Mouse (Mus musculus): ENCODE data around the gene Nup85. TPM values are rescaled to one million over a fixed set of nuclear protein-coding genes. Genes with fewer than 3 reads are reported as not detected.

The Nup85 gene
- total and polyA plus RNA-seq, 3 experiments, result 362 to 370 TPM; not detected in 1

- TF ChIP-seq ZMIZ1 (IDR thresholded peaks at IDR 0.05; ENCODE audit: low read depth, low read length), result peak; percentile 47; the same call in 1 of the 2 replicates
- 0 out of 2 replicates have a peak, but pooled peaks have one; percentile 31 for TF ChIP-seq POLR2AphosphoS2 (IDR thresholded peaks at IDR 0.05; ENCODE audit: low read length)
- TF ChIP-seq E2F4 (IDR thresholded peaks at IDR 0.05; ENCODE audit: borderline replicate concordance, low read depth, low read length), result no peak
- peak; percentile 80 for TF ChIP-seq GATA1 (IDR thresholded peaks at IDR 0.05; ENCODE audit: low read depth, low read length)
- TF ChIP-seq ZC3H11A (IDR thresholded peaks at IDR 0.05; ENCODE audit: low read depth, low read length), result no peak
- TF ChIP-seq POLR2AphosphoS5 (IDR thresholded peaks at IDR 0.05; ENCODE audit: borderline replicate concordance, low read depth, low read length), result no peak
- TF ChIP-seq TAL1 (IDR thresholded peaks at IDR 0.05; ENCODE audit: low read length), result no peak
- no peak for TF ChIP-seq USF2 (IDR thresholded peaks at IDR 0.05; ENCODE audit: borderline replicate concordance in 1 of 2, insufficient read depth in 1 of 2, low read depth in 1 of 2, low read length in 2 of 2)
- TF ChIP-seq RAD21 (IDR thresholded peaks at IDR 0.05; ENCODE audit: low read depth, low read length), result no peak; the same call in 1 of the 2 replicates
- TF ChIP-seq UBTF (IDR thresholded peaks at IDR 0.05; ENCODE audit: borderline replicate concordance, insufficient read depth, low read depth, low read length), result no peak
- 0 out of 2 replicates have a peak, but pooled peaks have one; percentile 54 for TF ChIP-seq CHD1 (IDR thresholded peaks at IDR 0.05; ENCODE audit: low read depth, low read length)
- 0 out of 2 replicates have a peak, but pooled peaks have one; percentile 15 for TF ChIP-seq ELF1 (IDR thresholded peaks at IDR 0.05; ENCODE audit: low read depth, low read length)
- no peak for TF ChIP-seq GABPA (IDR thresholded peaks at IDR 0.05; ENCODE audit: low read depth, low read length)
- TF ChIP-seq BHLHE40 (IDR thresholded peaks at IDR 0.05; ENCODE audit: borderline replicate concordance, low read depth, low read length), result no peak
- TF ChIP-seq MXI1 (IDR thresholded peaks at IDR 0.05; ENCODE audit: low read depth, low read length), result peak; percentile 58
- TF ChIP-seq JUND (IDR thresholded peaks at IDR 0.05; ENCODE audit: low read depth, low read length), result no peak
- peak; percentile 55 for TF ChIP-seq TBP (IDR thresholded peaks at IDR 0.05; ENCODE audit: low read depth, low read length)
- TF ChIP-seq KAT2A (conservative IDR thresholded peaks at IDR 0.05; ENCODE audit: low read depth, low read length), result no peak; the same call in 1 of the 2 replicates
- TF ChIP-seq NRF1 (IDR thresholded peaks at IDR 0.05; ENCODE audit: insufficient read depth, low read depth, low read length, poor library complexity, severe bottlenecking), result no peak
Measured at GRCm38 (mm10) chr11:115630532-115631504, 66.6 kb downstream of the Nup85 start (continued).

GRCm38 (mm10) chr11:115631505-115631890, 67.3 kb downstream of the Nup85 start:
- Histone ChIP-seq H3K4me1 (ENCODE audit: control insufficient read depth in 1 of 2, insufficient read depth in 2 of 2, low read length in 2 of 2) (peaks cover 6 to 29% of the 10 kb centered on the region in 2 experiments), H3K4me3 (ENCODE audit: control insufficient read depth in 1 of 2, insufficient read depth in 1 of 2, low read depth in 2 of 2, low read length in 2 of 2) (peak overlapping the region; percentile 47 to 49)
- TF ChIP-seq GABPA (IDR thresholded peaks at IDR 0.05; ENCODE audit: low read depth, low read length) (no peak), CTCF (IDR thresholded peaks at IDR 0.05 in 2 of 3, conservative IDR thresholded peaks at IDR 0.05 in 1 of 3; ENCODE audit: control insufficient read depth in 1 of 3, insufficient read depth in 1 of 3, low read depth in 2 of 3, low read length in 3 of 3, poor library complexity in 1 of 3, severe bottlenecking in 1 of 3) (peak; percentile 68 to 83 (median 72)), CHD2 (IDR thresholded peaks at IDR 0.05; ENCODE audit: low read length) (0 out of 2 replicates have a peak, but pooled peaks have one; percentile 5), MYC (IDR thresholded peaks at IDR 0.05; ENCODE audit: low read depth, low read length) (no peak), RAD21 (IDR thresholded peaks at IDR 0.05; ENCODE audit: low read depth, low read length) (peak; percentile 73), GATA1 (IDR thresholded peaks at IDR 0.05; ENCODE audit: low read depth, low read length) (no peak), MAX (IDR thresholded peaks at IDR 0.05; ENCODE audit: low read length) (0 out of 2 replicates have a peak, but pooled peaks have one; percentile 1), SMC3 (IDR thresholded peaks at IDR 0.05; ENCODE audit: low read depth, low read length) (peak; percentile 80), ZC3H11A (IDR thresholded peaks at IDR 0.05; ENCODE audit: low read depth, low read length) (peak; percentile 78), MXI1 (IDR thresholded peaks at IDR 0.05; ENCODE audit: low read depth, low read length) (0 out of 2 replicates have a peak, but pooled peaks have one; percentile 15), TBP (IDR thresholded peaks at IDR 0.05; ENCODE audit: low read depth, low read length) (peak; percentile 2; the same call in 1 of the 2 replicates), SIN3A (IDR thresholded peaks at IDR 0.05; ENCODE audit: low read length) (peak; percentile 59; the same call in 1 of the 2 replicates)

More at GRCm38 (mm10) chr11:115631505-115631890, 67.3 kb downstream of the Nup85 start:
- H3K36me3 ChIP-seq (ENCODE audit: control insufficient read depth in 1 of 2, insufficient read depth in 2 of 2, low read length in 2 of 2), result peaks cover 0 to 9% of the 10 kb centered on the region in 2 experiments; a peak in 2 of 4 replicates
- peaks cover 12% of the 10 kb centered on the region for H3K79me2 ChIP-seq (ENCODE audit: control insufficient read depth, insufficient read depth, low read length, poor library complexity)
- H3K9me3 ChIP-seq (replicated peaks; ENCODE audit: insufficient read depth, low read length), result no peaks in the 10 kb centered on the region
- peak; percentile 89 for DNase-seq (ENCODE audit: low read depth, low spot score)
- H3K27me3 ChIP-seq (ENCODE audit: control insufficient read depth in 1 of 2, insufficient read depth in 2 of 2, low read length in 2 of 2), result no peaks in the 10 kb centered on the region
- peak overlapping the region; percentile 63 for H3K9ac ChIP-seq (ENCODE audit: control insufficient read depth, low read depth, low read length, poor library complexity, severe bottlenecking)
- peak overlapping the region; percentile 91 for H3K27ac ChIP-seq (ENCODE audit: control insufficient read depth, low read depth, low read length)
